Mouse (Mus musculus): ENCODE results near the gene Fam83g. TPM values are rescaled to one million over a fixed set of nuclear protein-coding genes. Genes with fewer than 3 reads are reported as not detected.

The Fam83g gene
- polyA plus RNA-seq, 1 experiment from 2014 or later, result not detected

DNA sequence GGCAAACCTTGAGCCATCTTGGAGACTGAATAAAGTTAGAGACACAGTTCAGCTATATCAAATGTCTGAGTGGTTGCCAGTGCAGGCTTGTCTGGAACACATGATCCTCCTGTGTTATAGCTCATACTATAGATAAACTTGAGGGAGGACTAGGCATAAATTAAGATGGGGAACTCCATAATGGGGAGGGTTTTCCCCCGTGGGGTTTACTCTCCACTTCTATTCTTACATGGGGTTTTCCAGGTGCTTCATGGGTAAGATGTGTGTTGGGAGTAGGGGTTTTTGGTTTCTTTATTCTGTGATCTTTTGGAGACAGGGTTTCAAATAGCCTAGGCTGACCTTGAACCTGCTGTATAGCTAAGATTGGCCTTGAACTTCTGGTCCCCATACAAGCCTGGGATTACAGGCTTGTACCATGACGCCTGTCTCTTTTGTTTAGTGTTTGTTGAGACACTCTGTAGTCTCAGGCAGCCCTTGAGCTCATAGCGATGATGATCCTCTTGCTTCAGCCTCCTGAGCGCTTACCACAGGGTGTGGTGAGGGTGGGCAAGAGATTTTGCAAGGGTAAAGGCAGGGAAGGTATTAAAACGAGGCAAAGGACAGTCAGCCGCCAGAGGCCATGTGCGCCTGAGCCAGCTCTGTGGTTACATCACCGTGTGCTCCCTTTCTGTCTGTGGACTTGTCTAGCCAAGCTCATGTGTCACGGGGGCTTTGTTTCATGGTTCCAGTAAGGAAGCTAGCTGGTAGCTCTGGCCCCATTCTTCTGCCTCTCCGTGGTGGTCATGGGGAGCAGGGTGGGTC is 36.6 kb upstream of the Fam83g start:
- no peak overlapping the region for H3K4me3 ChIP-seq (ENCODE audit: inconsistent target)
- no peaks in the 10 kb centered on the region for H3K79me2 ChIP-seq (ENCODE audit: inconsistent target)
- 43% methylated on average over 10 of the region's 10 CpGs for WGBS (ENCODE audit: missing documents)
- H3K27ac ChIP-seq, result no peak overlapping the region
- no peaks in the 10 kb centered on the region for H3K36me3 ChIP-seq (ENCODE audit: inconsistent target)

- Histone ChIP-seq H3K4me3 (ENCODE audit: inconsistent target) (no peak overlapping the region), H3K79me2 (ENCODE audit: inconsistent target) (no peaks in the 10 kb centered on the region), H3K36me3 (ENCODE audit: inconsistent target) (no peaks in the 10 kb centered on the region), H3K27ac (no peak overlapping the region)
- WGBS (ENCODE audit: missing documents), result 36% methylated on average over 6 of the region's 6 CpGs
Measured at GRCm38 (mm10) chr11:61647956-61648748, 35.7 kb upstream of the Fam83g start.

DNA sequence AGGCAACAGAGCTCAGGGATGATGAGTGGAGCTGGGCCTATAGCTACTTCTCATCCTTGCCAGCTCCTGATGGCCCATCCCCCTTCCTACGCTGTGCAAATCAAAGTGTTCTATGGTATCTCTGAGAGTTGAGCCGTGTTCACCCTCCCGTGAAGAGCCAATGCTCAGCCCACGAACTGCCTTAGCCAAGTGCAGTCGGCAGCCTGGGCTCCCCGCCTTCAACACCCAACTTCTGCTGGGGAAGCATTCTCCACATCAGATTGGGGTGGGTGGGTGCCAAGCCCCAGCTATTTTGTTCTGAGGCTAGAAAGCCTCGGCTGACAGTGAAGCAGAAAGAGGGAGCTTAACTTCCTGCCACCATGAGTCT is 35.2 kb upstream of the Fam83g start:
- H3K79me2 ChIP-seq (ENCODE audit: inconsistent target), result no peaks in the 10 kb centered on the region
- no peak overlapping the region for H3K4me3 ChIP-seq (ENCODE audit: inconsistent target)
- 82% methylated on average over 6 of the region's 7 CpGs for WGBS (ENCODE audit: missing documents)

DNA sequence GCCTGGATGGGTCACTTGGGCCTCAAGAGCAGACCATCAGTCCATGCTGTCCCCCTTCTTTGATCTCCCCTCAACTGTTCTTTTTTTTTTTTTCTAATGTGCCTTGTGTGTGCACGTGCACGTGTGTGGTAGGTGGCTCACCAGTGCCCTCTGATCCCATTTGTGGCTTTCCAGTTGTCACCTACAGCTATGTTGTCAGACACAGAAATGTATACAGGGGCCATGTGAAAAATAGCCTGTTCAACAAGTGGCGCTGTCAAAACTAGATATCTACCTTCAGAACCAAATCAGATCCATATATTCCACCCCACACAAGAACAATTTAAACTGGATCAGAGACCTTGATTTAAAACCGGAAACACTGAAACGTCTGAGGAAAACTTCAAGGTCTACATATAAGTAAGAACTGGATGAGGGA is 34.7 kb upstream of the Fam83g start:
- H3K79me2 ChIP-seq (ENCODE audit: inconsistent target), result no peaks in the 10 kb centered on the region
- 88% methylated on average over 5 of the region's 5 CpGs for WGBS (ENCODE audit: missing documents)
- H3K4me3 ChIP-seq (ENCODE audit: inconsistent target), result no peak overlapping the region
- H3K27ac ChIP-seq, result no peak overlapping the region
- H3K36me3 ChIP-seq (ENCODE audit: inconsistent target), result no peaks in the 10 kb centered on the region

More for the DNA sequence above, 35.2 kb upstream of the Fam83g start:
- Histone ChIP-seq H3K36me3 (ENCODE audit: inconsistent target) (no peaks in the 10 kb centered on the region), H3K27ac (no peak overlapping the region)

- 85% methylated on average over 4 of the region's 4 CpGs for WGBS (ENCODE audit: missing documents)
- Histone ChIP-seq H3K4me3 (ENCODE audit: inconsistent target) (no peak overlapping the region), H3K36me3 (ENCODE audit: inconsistent target) (no peaks in the 10 kb centered on the region), H3K79me2 (ENCODE audit: inconsistent target) (no peaks in the 10 kb centered on the region), H3K27ac (no peak overlapping the region)
Measured at GRCm38 (mm10) chr11:61649626-61650025, 34.3 kb upstream of the Fam83g start.

GRCm38 (mm10) chr11:61650470-61651265 is 33.2 kb upstream of the Fam83g start:
- no peaks in the 10 kb centered on the region for H3K79me2 ChIP-seq (ENCODE audit: inconsistent target)
- 83% methylated on average over 9 of the region's 9 CpGs for WGBS (ENCODE audit: missing documents)
- H3K36me3 ChIP-seq (ENCODE audit: inconsistent target), result no peaks in the 10 kb centered on the region
- no peak overlapping the region for H3K27ac ChIP-seq
- no peak overlapping the region for H3K4me3 ChIP-seq (ENCODE audit: inconsistent target)

- H3K79me2 ChIP-seq (ENCODE audit: inconsistent target), result no peaks in the 10 kb centered on the region
- H3K27ac ChIP-seq, result no peak overlapping the region
- WGBS (ENCODE audit: missing documents), result 95% methylated on average over 5 of the region's 5 CpGs
Measured at GRCm38 (mm10) chr11:61652216-61652615, 31.7 kb upstream of the Fam83g start.

DNA sequence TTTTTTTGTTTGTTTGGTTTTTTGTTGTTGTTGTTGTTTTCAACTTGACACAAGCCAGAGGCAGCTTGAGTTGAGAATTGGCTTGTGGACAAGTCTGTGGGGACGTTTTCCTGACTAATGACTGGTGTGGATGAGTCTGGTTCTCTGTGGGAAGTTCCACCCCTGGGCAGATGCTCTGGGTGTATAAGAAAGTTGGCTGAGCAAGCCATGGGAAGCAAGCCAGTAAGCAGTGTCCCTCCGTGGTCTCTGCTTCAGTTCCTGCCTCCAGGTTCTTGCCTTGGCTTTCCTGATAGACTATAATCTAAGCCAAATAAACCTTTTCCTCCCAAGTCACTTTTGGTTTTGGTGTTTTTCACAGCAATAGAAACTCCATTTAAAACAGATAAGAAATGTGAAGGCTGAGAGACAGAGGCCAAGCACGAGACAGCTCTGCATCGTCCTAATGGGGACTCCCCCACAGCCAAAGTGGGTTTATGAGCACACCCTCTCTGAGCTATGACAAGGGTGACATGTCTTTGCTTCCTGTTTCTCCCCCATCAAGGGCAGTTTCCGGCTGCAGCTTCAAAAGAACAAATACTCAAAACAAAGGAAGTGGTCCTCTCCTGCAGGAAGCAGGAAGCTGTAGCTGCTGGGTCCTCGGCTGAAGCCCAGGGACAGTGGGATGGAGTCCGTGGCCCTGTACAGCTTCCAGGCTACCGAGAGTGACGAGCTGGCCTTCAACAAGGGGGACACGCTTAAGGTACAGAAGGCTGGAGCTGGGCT is 31.0 kb upstream of the Fam83g start, which contains the start of gene Grap:
TSS of gene Grap (plus strand) at position 580 of the 762 bp plus-strand sequence.
- peak within 1 kb of the TSS; percentile 13; the same call in 1 of the 2 replicates for H3K27ac ChIP-seq
- no peaks in the 10 kb centered on the region for H3K36me3 ChIP-seq (ENCODE audit: inconsistent target)
- H3K79me2 ChIP-seq (ENCODE audit: inconsistent target), result no peaks in the 10 kb centered on the region
- WGBS (ENCODE audit: missing documents), result 31% methylated on average over 10 of the region's 10 CpGs
- peak within 1 kb of the TSS; percentile 34 for H3K4me3 ChIP-seq (ENCODE audit: inconsistent target)

More at GRCm38 (mm10) chr11:61652216-61652615, 31.7 kb upstream of the Fam83g start:
- Histone ChIP-seq H3K36me3 (ENCODE audit: inconsistent target) (no peaks in the 10 kb centered on the region), H3K4me3 (ENCODE audit: inconsistent target) (no peak overlapping the region)

GRCm38 (mm10) chr11:61653568-61653967 is 30.3 kb upstream of the Fam83g start:
- Histone ChIP-seq H3K79me2 (ENCODE audit: inconsistent target) (no peaks in the 10 kb centered on the region), H3K27ac (no peak overlapping the region), H3K4me3 (ENCODE audit: inconsistent target) (peak overlapping the region; percentile 34), H3K36me3 (ENCODE audit: inconsistent target) (no peaks in the 10 kb centered on the region)
- WGBS (ENCODE audit: missing documents), result 82% methylated on average over 2 of the region's 2 CpGs

- H3K4me3 ChIP-seq (ENCODE audit: inconsistent target), result no peak overlapping the region
- no peak overlapping the region for H3K27ac ChIP-seq
- H3K79me2 ChIP-seq (ENCODE audit: inconsistent target), result no peaks in the 10 kb centered on the region
- no peaks in the 10 kb centered on the region for H3K36me3 ChIP-seq (ENCODE audit: inconsistent target)
- 83% methylated on average over 4 of the region's 4 CpGs for WGBS (ENCODE audit: missing documents)
Measured at GRCm38 (mm10) chr11:61654786-61655311, 29.0 kb upstream of the Fam83g start.

GRCm38 (mm10) chr11:61655649-61656048 is 28.2 kb upstream of the Fam83g start:
- H3K36me3 ChIP-seq (ENCODE audit: inconsistent target), result no peaks in the 10 kb centered on the region
- WGBS (ENCODE audit: missing documents), result 76% methylated on average over 4 of the region's 4 CpGs
- H3K27ac ChIP-seq, result no peak overlapping the region
- H3K79me2 ChIP-seq (ENCODE audit: inconsistent target), result no peaks in the 10 kb centered on the region
- H3K4me3 ChIP-seq (ENCODE audit: inconsistent target), result no peak overlapping the region

DNA sequence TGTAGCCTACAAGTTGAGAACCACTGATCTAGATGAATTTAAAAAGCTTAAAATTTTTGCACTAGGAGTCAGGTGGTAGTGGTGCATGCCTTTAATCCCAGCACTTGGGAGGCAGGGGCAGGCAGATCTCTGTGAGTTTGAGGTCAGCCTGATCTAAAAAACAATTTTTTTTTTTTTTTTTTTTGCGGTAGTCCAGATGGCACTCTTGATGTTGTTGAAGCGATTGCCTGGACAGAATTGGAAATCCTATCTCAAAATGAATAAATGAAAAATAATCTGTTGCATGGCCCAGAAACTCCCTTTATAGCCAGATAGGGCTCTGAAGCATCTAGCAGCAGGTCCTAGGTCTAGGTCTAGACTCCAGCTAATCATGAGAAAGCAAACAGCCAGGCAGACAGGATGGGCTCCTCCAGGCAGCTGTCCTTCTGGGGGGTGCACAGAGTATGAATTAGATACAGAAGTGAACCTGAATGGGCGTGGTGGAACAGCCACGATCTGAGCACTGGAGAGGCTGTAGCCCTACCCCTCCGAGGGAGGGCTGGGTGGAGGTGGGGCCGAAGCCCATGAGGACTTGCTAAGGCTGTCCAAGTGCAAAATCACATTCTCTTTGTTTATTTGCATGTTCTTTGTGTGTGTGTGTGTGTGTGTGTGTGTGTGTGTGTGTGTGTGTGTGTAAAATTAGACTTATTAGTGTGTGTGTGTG is 27.6 kb upstream of the Fam83g start:
- no peaks in the 10 kb centered on the region for H3K36me3 ChIP-seq (ENCODE audit: inconsistent target)
- no peak overlapping the region for H3K27ac ChIP-seq
- H3K79me2 ChIP-seq (ENCODE audit: inconsistent target), result no peaks in the 10 kb centered on the region
- no peak overlapping the region for H3K4me3 ChIP-seq (ENCODE audit: inconsistent target)
- WGBS (ENCODE audit: missing documents), result 94% methylated on average over 6 of the region's 6 CpGs

DNA sequence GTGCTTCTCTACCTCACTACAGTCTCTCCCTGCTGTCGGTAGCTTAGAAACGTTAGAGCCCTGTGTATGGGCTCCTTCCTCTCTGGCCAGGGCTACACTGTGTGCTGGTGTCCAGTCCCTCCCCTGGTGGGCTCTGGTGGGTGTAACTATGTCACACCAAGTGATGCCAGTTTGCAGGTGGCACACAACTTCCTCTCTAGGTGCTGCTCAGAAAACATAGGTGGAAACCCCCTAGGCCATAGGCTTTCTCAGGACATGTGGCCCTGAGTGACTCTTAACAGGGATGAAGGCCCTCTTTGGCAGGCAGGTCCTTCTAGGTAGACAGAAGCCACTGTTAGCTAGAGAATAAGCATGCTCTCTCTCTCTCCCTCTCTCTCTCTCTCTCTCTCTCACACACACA is 26.5 kb upstream of the Fam83g start:
- 89% methylated on average over 2 of the region's 2 CpGs for WGBS (ENCODE audit: missing documents)
- H3K4me3 ChIP-seq (ENCODE audit: inconsistent target), result no peak overlapping the region
- no peaks in the 10 kb centered on the region for H3K79me2 ChIP-seq (ENCODE audit: inconsistent target)
- no peak overlapping the region for H3K27ac ChIP-seq
- no peaks in the 10 kb centered on the region for H3K36me3 ChIP-seq (ENCODE audit: inconsistent target)

Data from macrophage (primary cell).